Mouse (Mus musculus): ENCODE measurements at regions not wholly inside any gene's neighbourhood (a gene's known extent, or its start where the extent isn't known, plus 50 kb on each side); places are given as distances from the start of the nearest gene placed in this dataset.

DNA sequence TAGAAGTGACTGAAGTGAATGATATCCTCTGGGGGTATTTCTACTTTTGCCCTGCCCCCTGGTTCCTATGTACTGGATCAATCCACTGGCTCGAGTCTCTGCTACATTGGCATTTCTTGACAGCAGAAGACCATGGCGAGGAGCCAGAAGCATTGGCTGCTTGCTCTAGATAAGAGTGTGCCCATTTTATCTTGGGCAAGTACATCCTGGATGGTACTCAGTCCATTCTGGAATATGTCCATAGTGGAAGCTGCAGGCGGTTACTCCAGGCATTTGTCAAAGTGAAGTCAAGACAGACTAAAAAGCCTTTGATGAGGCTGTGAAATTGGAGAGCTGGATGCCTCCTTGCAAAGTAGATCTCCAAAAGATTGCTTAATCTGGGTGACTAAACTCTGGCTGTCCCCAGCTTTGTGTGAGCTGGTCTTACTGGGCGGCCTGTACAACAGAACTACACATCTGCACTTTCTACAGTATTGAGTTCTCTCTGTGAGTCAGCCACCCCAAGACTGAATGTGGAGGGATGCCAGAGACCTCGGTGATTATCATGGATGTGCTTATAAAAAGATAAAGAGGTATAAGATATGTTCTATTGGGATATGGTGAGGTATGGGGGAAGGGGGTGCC, 222.6 kb upstream of the Peli2 start:
- TF ChIP-seq CTCF (IDR thresholded peaks at IDR 0.05; ENCODE audit: extremely low read depth, insufficient read depth, insufficient read length, insufficient replicate concordance): no peak
- TF ChIP-seq POLR2A (IDR thresholded peaks at IDR 0.05; ENCODE audit: low read depth, low read length): no peak
- WGBS: 73% methylated on average over 5 of the region's 5 CpGs
- no peak for DNase-seq (ENCODE audit: low read depth in 1 of 2, low spot score in 2 of 2)
- Histone ChIP-seq H3K4me1 (ENCODE audit: control insufficient read depth, insufficient read depth, insufficient read length) (no peaks in the 10 kb centered on the region), H3K36me3 (ENCODE audit: control insufficient read depth, insufficient read depth, low read length) (no peaks in the 10 kb centered on the region), H3K4me3 (ENCODE audit: extremely low read depth, insufficient read depth, insufficient read length) (no peak overlapping the region), H3K27me3 (ENCODE audit: control insufficient read depth, insufficient read depth, low read length) (no peaks in the 10 kb centered on the region), H3K27ac (ENCODE audit: insufficient read depth, low read length) (no peak overlapping the region)

- no peak for DNase-seq (ENCODE audit: low read depth in 1 of 2, low spot score in 2 of 2)
- Histone ChIP-seq H3K27me3 (ENCODE audit: control insufficient read depth, insufficient read depth, low read length) (no peaks in the 10 kb centered on the region), H3K36me3 (ENCODE audit: control insufficient read depth, insufficient read depth, low read length) (no peaks in the 10 kb centered on the region), H3K27ac (ENCODE audit: insufficient read depth, low read length) (no peak overlapping the region), H3K4me1 (ENCODE audit: control insufficient read depth, insufficient read depth, insufficient read length) (no peaks in the 10 kb centered on the region), H3K4me3 (ENCODE audit: extremely low read depth, insufficient read depth, insufficient read length) (no peak overlapping the region)
- 87% methylated on average over 4 of the region's 4 CpGs for WGBS
- TF ChIP-seq POLR2A (IDR thresholded peaks at IDR 0.05; ENCODE audit: low read depth, low read length) (no peak), CTCF (IDR thresholded peaks at IDR 0.05; ENCODE audit: extremely low read depth, insufficient read depth, insufficient read length, insufficient replicate concordance) (no peak)
These were observed 222.0 kb upstream of the Peli2 start for GRCm38 (mm10) chr14:47898605-47899004.

DNA sequence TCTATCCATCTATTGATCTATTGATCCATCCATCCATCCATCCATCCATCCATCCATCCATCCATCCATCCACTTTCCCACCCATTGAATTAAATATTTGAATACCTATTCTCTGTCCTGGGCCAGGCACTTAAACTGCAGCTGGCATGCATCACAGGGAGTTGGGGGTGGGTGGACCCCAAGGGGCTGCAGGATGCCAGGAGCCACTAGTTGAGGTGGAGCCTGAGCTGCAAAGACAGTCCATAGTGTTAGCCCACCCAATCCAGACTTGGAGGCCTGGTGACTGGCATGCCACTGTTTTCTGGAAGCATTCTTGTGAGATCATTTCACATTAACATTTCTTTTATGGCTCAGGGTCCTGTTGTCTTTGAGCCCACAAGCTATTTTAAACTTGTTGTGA, 215.3 kb upstream of the Peli2 start:
- TF ChIP-seq CTCF (IDR thresholded peaks at IDR 0.05; ENCODE audit: extremely low read depth, insufficient read depth, insufficient read length, insufficient replicate concordance): no peak
- TF ChIP-seq POLR2A (IDR thresholded peaks at IDR 0.05; ENCODE audit: low read depth, low read length): no peak
- no peaks in the 10 kb centered on the region for H3K27me3 ChIP-seq (ENCODE audit: control insufficient read depth, insufficient read depth, low read length)
- no peaks in the 10 kb centered on the region for H3K4me1 ChIP-seq (ENCODE audit: control insufficient read depth, insufficient read depth, insufficient read length)
- no peak for DNase-seq (ENCODE audit: low read depth in 1 of 2, low spot score in 2 of 2)
- H3K4me3 ChIP-seq (ENCODE audit: extremely low read depth, insufficient read depth, insufficient read length): no peak overlapping the region
- H3K27ac ChIP-seq (ENCODE audit: insufficient read depth, low read length): no peak overlapping the region
- H3K36me3 ChIP-seq (ENCODE audit: control insufficient read depth, insufficient read depth, low read length): no peaks in the 10 kb centered on the region

GRCm38 (mm10) chr14:47909129-47909528, 211.5 kb upstream of the Peli2 start:
- no peak for TF ChIP-seq CTCF (IDR thresholded peaks at IDR 0.05; ENCODE audit: extremely low read depth, insufficient read depth, insufficient read length, insufficient replicate concordance)
- no peak for TF ChIP-seq POLR2A (IDR thresholded peaks at IDR 0.05; ENCODE audit: low read depth, low read length)
- 8% methylated on average over 8 of the region's 8 CpGs for WGBS
- no peak overlapping the region for H3K4me3 ChIP-seq (ENCODE audit: extremely low read depth, insufficient read depth, insufficient read length)

GRCm38 (mm10) chr14:47910741-47911295, 209.8 kb upstream of the Peli2 start:
- TF ChIP-seq CTCF (IDR thresholded peaks at IDR 0.05; ENCODE audit: extremely low read depth, insufficient read depth, insufficient read length, insufficient replicate concordance) (no peak), POLR2A (IDR thresholded peaks at IDR 0.05; ENCODE audit: low read depth, low read length) (no peak)
- WGBS: 79% methylated on average over 6 of the region's 6 CpGs

More at GRCm38 (mm10) chr14:47909129-47909528, 211.5 kb upstream of the Peli2 start:
- Histone ChIP-seq H3K27me3 (ENCODE audit: control insufficient read depth, insufficient read depth, low read length) (no peaks in the 10 kb centered on the region), H3K4me1 (ENCODE audit: control insufficient read depth, insufficient read depth, insufficient read length) (no peaks in the 10 kb centered on the region), H3K36me3 (ENCODE audit: control insufficient read depth, insufficient read depth, low read length) (no peaks in the 10 kb centered on the region), H3K27ac (ENCODE audit: insufficient read depth, low read length) (no peak overlapping the region)
- DNase-seq (ENCODE audit: low read depth in 1 of 2, low spot score in 2 of 2): no peak

DNA sequence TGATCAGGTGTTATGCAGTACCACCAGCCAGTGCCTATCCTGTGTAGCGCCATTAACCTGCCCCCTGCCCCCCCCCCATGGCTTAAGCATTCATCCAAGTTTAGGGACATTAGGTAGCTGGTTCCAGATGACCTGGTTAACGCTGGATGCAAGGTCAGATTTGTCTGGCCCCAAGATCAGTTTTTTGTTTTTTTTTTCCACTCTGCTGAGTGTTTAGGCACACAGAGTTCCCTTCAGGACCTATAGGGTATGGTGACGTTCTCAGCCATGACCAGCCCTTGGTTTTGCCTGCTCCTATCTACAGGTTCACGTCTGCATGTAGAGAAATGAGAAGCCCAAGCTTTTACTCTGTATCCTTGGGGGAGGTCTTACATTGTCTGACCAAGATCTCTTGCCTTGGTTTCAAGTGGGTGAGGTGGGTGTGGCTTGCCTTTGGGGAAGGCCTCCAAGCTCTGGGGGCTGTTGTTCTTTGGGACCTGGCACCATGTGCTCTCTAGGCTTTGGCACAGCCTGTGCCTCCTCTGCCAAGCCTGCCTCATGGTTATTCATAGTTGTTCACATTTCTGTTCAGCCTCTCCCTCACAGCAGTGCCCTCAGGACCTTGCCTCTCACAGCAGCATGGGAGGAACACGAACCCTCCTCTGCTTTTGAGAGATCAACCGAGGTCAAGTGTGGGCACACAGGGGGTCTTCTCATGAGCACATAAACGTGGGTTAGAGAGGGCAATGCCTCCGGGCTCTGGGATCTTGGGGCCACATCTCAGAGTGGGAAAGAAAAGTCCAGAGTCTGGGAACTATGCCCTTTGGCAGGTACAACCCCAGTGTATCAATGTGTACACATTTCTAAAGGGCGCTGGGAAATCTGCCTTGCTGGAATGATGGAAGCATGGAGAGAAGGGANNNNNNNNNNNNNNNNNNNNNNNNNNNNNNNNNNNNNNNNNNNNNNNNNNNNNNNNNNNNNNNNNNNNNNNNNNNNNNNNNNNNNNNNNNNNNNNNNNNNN, 208.8 kb upstream of the Peli2 start:
- DNase-seq (ENCODE audit: low read depth in 1 of 2, low spot score in 2 of 2): no peak
- no peaks in the 10 kb centered on the region for H3K27me3 ChIP-seq (ENCODE audit: control insufficient read depth, insufficient read depth, low read length)
- H3K4me3 ChIP-seq (ENCODE audit: extremely low read depth, insufficient read depth, insufficient read length): no peak overlapping the region
- WGBS: 79% methylated on average over 9 of the region's 9 CpGs
- no peaks in the 10 kb centered on the region for H3K4me1 ChIP-seq (ENCODE audit: control insufficient read depth, insufficient read depth, insufficient read length)
- H3K27ac ChIP-seq (ENCODE audit: insufficient read depth, low read length): no peak overlapping the region
- TF ChIP-seq POLR2A (IDR thresholded peaks at IDR 0.05; ENCODE audit: low read depth, low read length) (no peak), CTCF (IDR thresholded peaks at IDR 0.05; ENCODE audit: extremely low read depth, insufficient read depth, insufficient read length, insufficient replicate concordance) (no peak)
- no peaks in the 10 kb centered on the region for H3K36me3 ChIP-seq (ENCODE audit: control insufficient read depth, insufficient read depth, low read length)

More at GRCm38 (mm10) chr14:47910741-47911295, 209.8 kb upstream of the Peli2 start:
- Histone ChIP-seq H3K4me3 (ENCODE audit: extremely low read depth, insufficient read depth, insufficient read length) (no peak overlapping the region), H3K4me1 (ENCODE audit: control insufficient read depth, insufficient read depth, insufficient read length) (no peaks in the 10 kb centered on the region), H3K36me3 (ENCODE audit: control insufficient read depth, insufficient read depth, low read length) (no peaks in the 10 kb centered on the region), H3K27me3 (ENCODE audit: control insufficient read depth, insufficient read depth, low read length) (no peaks in the 10 kb centered on the region), H3K27ac (ENCODE audit: insufficient read depth, low read length) (no peak overlapping the region)
- no peak for DNase-seq (ENCODE audit: low read depth in 1 of 2, low spot score in 2 of 2)

Data from spleen, adult 2 months (tissue).